Mouse (Mus musculus) forebrain, embryonic 11.5 days (tissue): ENCODE data around the gene Sun1. TPM values are rescaled to one million over a fixed set of nuclear protein-coding genes. Genes with fewer than 3 reads are reported as not detected.

Experiments
- ATAC-seq: fragments of 200-750 bp; cut with Nextera tagmentation; replicated peaks from 2 replicates; pipeline ENCODE4 v1.8.0; 2017; ENCODE audit warnings: moderate TSS enrichment; ENCODE audit not compliant: low FRiP score
- DNase-seq: peaks from one replicate; pipeline ENCODE4 v3.0.0-alpha.2; 2017; ENCODE audit warnings: low spot score
- H3K27ac ChIP-seq: fragments of 300-500 bp; sonication (generic); 2 replicates; pipeline ENCODE4 v1.5.1; 2014; ENCODE audit warnings: low read depth, low read length
- H3K27me3 ChIP-seq: fragments of 300-500 bp; sonication (generic); 2 replicates; pipeline ENCODE4 v1.6.1; 2014; ENCODE audit warnings: mild to moderate bottlenecking, low read length, mixed read lengths; ENCODE audit not compliant: control insufficient read depth, insufficient read depth
- H3K36me3 ChIP-seq: fragments of 300-500 bp; sonication (generic); 2 replicates; pipeline ENCODE4 v1.6.1; 2014; ENCODE audit warnings: mild to moderate bottlenecking, low read length, moderate library complexity, mixed read lengths; ENCODE audit not compliant: control insufficient read depth, insufficient read depth
- H3K4me1 ChIP-seq: fragments of 300-500 bp; sonication (generic); replicated peaks from 2 replicates; pipeline ENCODE4 v1.6.1; 2014; ENCODE audit warnings: low read length, mixed read lengths; ENCODE audit not compliant: control insufficient read depth, insufficient read depth
- H3K4me2 ChIP-seq: fragments of 300-500 bp; sonication (generic); 2 replicates; pipeline ENCODE4 v1.6.1; 2014; ENCODE audit warnings: low read depth, mild to moderate bottlenecking, low read length, moderate library complexity, mixed read lengths; ENCODE audit not compliant: severe bottlenecking
- H3K4me3 ChIP-seq: fragments of 300-500 bp; sonication (generic); 2 replicates; pipeline ENCODE4 v1.5.1; 2014; ENCODE audit warnings: low read depth, low read length
- H3K9ac ChIP-seq: fragments of 300-500 bp; sonication (generic); 2 replicates; pipeline ENCODE4 v1.6.1; 2014; ENCODE audit warnings: low read length
- H3K9me3 ChIP-seq: fragments of 300-500 bp; sonication (generic); 2 replicates; pipeline ENCODE4 v1.6.1; 2016; ENCODE audit warnings: low read length, mixed read lengths; ENCODE audit not compliant: control insufficient read depth
- WGBS: fragments of 180-500 bp; shearing (Covaris S2); extraction: QIAGEN DNeasy Blood & Tissue Kit; methylation state at CpG from one replicate; pipeline ENCODE4 v1.1.7; 2014; 5-methylcytosine and 5-hydroxymethylcytosine counted together
- polyA plus RNA-seq: library from polyadenylated mRNA; unstranded; fragments of >200 nt; fragmentation: Nextera tagmentation; extraction: Ambion mirVana; gene quantifications from 2 replicates; pipeline ENCODE4 v1.2.1, GENCODE M21; 2014

Sun1 gene
- polyA plus RNA-seq, 1 experiment from 2014 or later: 50.7 TPM

DNA sequence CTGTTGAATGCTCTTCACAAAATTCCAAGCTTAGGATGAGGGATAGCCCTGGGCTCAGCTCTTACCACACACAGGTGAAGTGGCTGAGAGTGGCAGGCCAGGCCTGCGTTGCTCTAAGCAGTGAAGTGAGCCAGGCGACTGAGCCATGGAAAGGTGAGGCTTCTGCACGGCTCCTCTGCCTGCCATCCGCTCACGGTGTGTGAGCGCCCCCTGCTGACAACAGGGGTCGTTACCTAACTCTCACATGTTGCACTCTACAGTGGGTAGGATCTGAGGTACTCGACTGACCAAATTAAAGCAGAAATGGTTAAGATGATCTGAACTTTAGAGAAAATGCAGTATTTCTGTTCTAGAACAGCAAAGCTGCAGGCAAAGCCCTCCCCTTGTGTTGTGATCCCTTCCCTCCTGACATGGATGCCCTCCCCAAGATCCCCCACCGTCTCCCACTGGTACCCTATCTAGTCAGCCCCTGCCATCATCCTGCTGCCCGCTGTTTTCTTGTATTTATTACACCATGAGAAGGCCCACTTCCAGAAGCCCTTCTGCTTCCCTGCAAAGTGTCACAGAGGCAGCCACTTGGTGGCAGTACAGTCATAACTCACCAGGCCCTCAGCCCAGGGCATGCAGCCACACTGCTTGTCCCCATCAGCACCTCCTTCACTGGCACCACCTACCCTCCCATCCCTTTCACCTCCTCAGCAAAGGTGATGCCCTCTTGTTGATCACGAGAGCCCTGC is 21.4 kb upstream of the Sun1 start:
- DNase-seq (peak; percentile 87), ATAC-seq (peak; percentile 63; the same call in 1 of the 2 replicates)
- Histone ChIP-seq H3K4me2 (no peak overlapping the region), H3K4me1 (no peaks in the 10 kb centered on the region), H3K9ac (no peak overlapping the region), H3K36me3 (peaks cover 4% of the 10 kb centered on the region; the same call in 1 of the 2 replicates), H3K27me3 (no peaks in the 10 kb centered on the region), H3K27ac (no peak overlapping the region), H3K4me3 (no peak overlapping the region), H3K9me3 (no peaks in the 10 kb centered on the region)
- 33% methylated on average over 11 of the region's 11 CpGs for WGBS

DNA sequence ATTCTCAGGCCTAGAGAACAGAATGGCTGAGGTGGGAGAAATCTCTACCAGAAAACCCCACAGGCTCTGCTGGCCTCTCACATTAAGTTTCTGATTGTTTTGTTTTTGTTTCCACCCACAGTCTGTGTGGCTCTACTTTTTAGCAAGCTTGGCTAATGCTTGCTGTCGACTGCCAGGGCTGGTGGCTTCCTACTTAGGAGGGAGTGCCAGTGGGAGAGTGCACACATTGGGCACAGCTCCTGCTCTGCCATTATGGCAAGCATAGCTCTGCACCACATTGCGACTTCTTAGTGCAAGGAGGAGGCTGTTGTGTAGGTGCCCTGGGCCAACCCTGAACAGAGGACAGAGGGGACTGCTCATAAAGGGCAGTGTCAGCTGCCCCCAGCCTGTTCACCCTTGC is 17.3 kb upstream of the Sun1 start:
- H3K36me3 ChIP-seq: peaks cover 3% of the 10 kb centered on the region; the same call in 1 of the 2 replicates
- no peak overlapping the region for H3K9ac ChIP-seq
- WGBS: 83% methylated on average over 2 of the region's 2 CpGs

GRCm38 (mm10) chr5:139183601-139184000 is 16.8 kb upstream of the Sun1 start:
- Histone ChIP-seq H3K9me3 (no peaks in the 10 kb centered on the region), H3K27ac (no peak overlapping the region), H3K4me1 (no peaks in the 10 kb centered on the region), H3K36me3 (peaks cover 3% of the 10 kb centered on the region; the same call in 1 of the 2 replicates), H3K4me2 (no peak overlapping the region), H3K27me3 (no peaks in the 10 kb centered on the region), H3K4me3 (no peak overlapping the region), H3K9ac (no peak overlapping the region)
- 86% methylated on average over 9 of the region's 9 CpGs for WGBS
- ATAC-seq (no peak), DNase-seq (no peak)

More for the DNA sequence above, 17.3 kb upstream of the Sun1 start:
- ATAC-seq (no peak), DNase-seq (no peak)
- no peaks in the 10 kb centered on the region for H3K9me3 ChIP-seq
- no peak overlapping the region for H3K4me3 ChIP-seq
- H3K27ac ChIP-seq: no peak overlapping the region
- no peak overlapping the region for H3K4me2 ChIP-seq
- no peaks in the 10 kb centered on the region for H3K4me1 ChIP-seq
- H3K27me3 ChIP-seq: no peaks in the 10 kb centered on the region

DNA sequence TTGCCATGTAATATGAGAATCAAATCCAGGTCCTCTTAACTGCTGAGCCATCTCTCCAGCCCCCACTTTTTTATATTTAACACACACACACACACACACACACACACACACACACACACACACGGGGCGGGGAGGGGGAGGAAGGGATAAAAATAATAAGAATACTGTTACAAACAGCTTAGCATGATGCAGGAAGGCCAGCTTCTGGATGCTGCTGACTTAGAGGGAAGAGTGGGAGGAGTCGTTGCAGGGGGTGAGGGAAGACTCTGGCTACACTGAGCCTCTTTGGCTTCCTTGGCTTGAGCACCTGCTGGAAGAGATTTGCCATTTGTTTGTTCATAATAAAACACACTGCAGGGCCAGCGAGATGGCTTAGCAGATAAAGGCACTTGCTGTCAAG is 15.5 kb upstream of the Sun1 start:
- Histone ChIP-seq H3K27ac (no peak overlapping the region), H3K4me1 (no peaks in the 10 kb centered on the region), H3K9ac (no peak overlapping the region), H3K4me2 (no peak overlapping the region), H3K27me3 (no peaks in the 10 kb centered on the region), H3K9me3 (no peaks in the 10 kb centered on the region), H3K36me3 (peaks cover 3% of the 10 kb centered on the region; the same call in 1 of the 2 replicates), H3K4me3 (no peak overlapping the region)
- no peak for DNase-seq
- 92% methylated on average over 2 of the region's 4 CpGs for WGBS
- ATAC-seq: no peak

GRCm38 (mm10) chr5:139189726-139190125 is 10.7 kb upstream of the Sun1 start:
- Histone ChIP-seq H3K27ac (no peak overlapping the region), H3K4me2 (no peak overlapping the region), H3K4me3 (no peak overlapping the region), H3K9ac (no peak overlapping the region), H3K9me3 (no peaks in the 10 kb centered on the region), H3K4me1 (no peaks in the 10 kb centered on the region), H3K36me3 (peaks cover 3% of the 10 kb centered on the region; the same call in 1 of the 2 replicates), H3K27me3 (no peaks in the 10 kb centered on the region)
- whole genome bisulfite sequencing: 94% methylated on average over 5 of the region's 5 CpGs
- no peak for DNase-seq
- ATAC-seq: no peak

DNA sequence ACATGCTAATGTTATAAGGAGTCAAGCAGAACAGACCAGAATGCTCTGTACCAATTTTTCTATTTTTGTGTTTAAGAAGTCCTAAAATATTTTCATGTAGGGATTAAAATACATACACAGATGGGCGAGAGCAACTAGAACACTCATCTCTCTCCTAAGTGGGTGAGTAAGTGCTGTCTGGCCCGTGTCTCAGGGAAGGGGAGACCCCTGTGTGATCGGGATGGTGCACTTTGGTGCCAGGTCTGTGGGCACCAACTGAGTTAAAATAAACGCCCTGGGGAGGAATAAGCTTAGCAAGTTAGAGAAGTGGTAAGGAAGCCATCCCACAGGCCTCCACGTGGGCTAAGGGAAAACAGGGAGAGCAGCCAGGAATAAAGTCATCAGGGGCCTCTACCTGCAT is 9.5 kb upstream of the Sun1 start:
- WGBS: 78% methylated on average over 5 of the region's 5 CpGs
- no peak for DNase-seq
- H3K27ac ChIP-seq: no peak overlapping the region

DNA sequence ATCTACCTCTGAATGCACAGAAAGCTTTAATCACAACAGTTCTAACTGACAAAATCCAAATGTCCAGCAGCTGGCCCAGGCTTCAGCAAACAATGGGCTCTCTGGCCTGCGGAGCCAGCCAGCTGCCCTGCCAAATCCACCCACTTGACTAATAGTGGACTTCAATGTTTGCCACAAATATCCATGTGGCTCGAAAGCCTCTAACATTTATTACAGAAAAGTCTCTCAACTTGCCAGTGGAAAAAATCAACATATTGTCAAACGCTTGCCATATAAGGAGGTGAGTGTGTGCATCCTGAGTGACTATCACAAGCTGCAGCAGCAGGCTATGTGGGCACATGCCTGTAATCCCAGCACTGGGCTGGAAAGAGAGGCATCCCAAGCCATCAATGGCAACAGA is 1.7 kb upstream of the Sun1 start:
- Histone ChIP-seq H3K4me3 (no peak overlapping the region), H3K4me2 (no peak overlapping the region), H3K27ac (no peak overlapping the region), H3K27me3 (no peaks in the 10 kb centered on the region), H3K36me3 (no peaks in the 10 kb centered on the region), H3K9ac (no peak overlapping the region), H3K4me1 (peaks cover 2% of the 10 kb centered on the region; the same call in 1 of the 2 replicates), H3K9me3 (no peaks in the 10 kb centered on the region)
- WGBS: 89% methylated on average over 3 of the region's 3 CpGs
- no peak for DNase-seq
- ATAC-seq: no peak

More for the DNA sequence above, 9.5 kb upstream of the Sun1 start:
- H3K27me3 ChIP-seq: no peaks in the 10 kb centered on the region
- H3K4me2 ChIP-seq: no peak overlapping the region
- no peaks in the 10 kb centered on the region for H3K4me1 ChIP-seq
- H3K9me3 ChIP-seq: no peaks in the 10 kb centered on the region
- H3K4me3 ChIP-seq: no peak overlapping the region
- H3K36me3 ChIP-seq: peaks cover 2% of the 10 kb centered on the region; the same call in 1 of the 2 replicates
- no peak overlapping the region for H3K9ac ChIP-seq
- no peak for ATAC-seq

DNA sequence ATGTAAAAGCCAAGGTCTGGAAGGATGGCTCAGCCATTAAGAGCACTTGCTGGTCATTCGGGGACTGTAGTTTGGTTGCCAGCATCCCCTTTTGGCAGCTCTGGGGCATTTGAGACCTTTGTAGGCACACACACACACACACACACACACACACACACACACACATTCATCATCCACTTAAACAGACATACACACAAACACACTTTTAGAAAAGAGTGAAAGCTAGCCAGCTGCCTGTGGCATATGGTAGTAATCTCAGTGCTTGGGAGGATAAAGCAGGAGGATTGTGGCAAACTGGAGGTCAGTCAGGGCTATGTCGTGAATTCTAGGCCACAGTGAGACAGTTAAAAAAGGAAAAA is 822 bp upstream of the Sun1 start:
- peak overlapping the region; percentile 89 for H3K4me2 ChIP-seq
- H3K9me3 ChIP-seq: no peaks in the 10 kb centered on the region
- H3K4me3 ChIP-seq: peak overlapping the region; percentile 92
- no peak for DNase-seq
- no peak for ATAC-seq
- WGBS: 42% methylated on average over 2 of the region's 2 CpGs
- H3K9ac ChIP-seq: peak overlapping the region; percentile 86
- no peaks in the 10 kb centered on the region for H3K27me3 ChIP-seq
- no peaks in the 10 kb centered on the region for H3K36me3 ChIP-seq
- no peak overlapping the region for H3K27ac ChIP-seq
- H3K4me1 ChIP-seq: peaks cover 2% of the 10 kb centered on the region; the same call in 1 of the 2 replicates
